Mouse (Mus musculus): ENCODE results near the gene Tmem252. TPM values are rescaled to one million over a fixed set of nuclear protein-coding genes. Genes with fewer than 3 reads are reported as not detected.

The Tmem252 gene
- polyA plus RNA-seq (2012; rRNA removed), result 0.16 and 0.34 TPM in 2 replicates

GRCm38 (mm10) chr19:24673762-24674161 is at the start of gene Tmem252:
Tmem252 (plus strand) TSS chr19:24674008.

Other genes starting within 250 kb of the Tmem252 start
- 26.9 and 27.0 TPM in 2 replicates for gene Fam122a, start 196.7 kb upstream of the Tmem252 start, polyA plus RNA-seq (2012; rRNA removed)
- 2.9 and 3.0 TPM in 2 replicates for gene Pip5k1b, start 118.1 kb upstream of the Tmem252 start, polyA plus RNA-seq (2012; rRNA removed)
- gene Pgm5, start 187.8 kb downstream of the Tmem252 start, polyA plus RNA-seq (2012; rRNA removed), result 6.3 and 13.0 TPM in 2 replicates
- gene Gm10053, start 201.7 kb downstream of the Tmem252 start, polyA plus RNA-seq (2012; rRNA removed), result 60.6 and 91.3 TPM in 2 replicates
- 0.20 and 0.29 TPM in 2 replicates for gene Foxd4, start 227.2 kb downstream of the Tmem252 start, polyA plus RNA-seq (2012; rRNA removed)

Data from central nervous system, embryonic 11.5 days (tissue).